Mouse (Mus musculus) fibroblast of lung, adult 2 months (primary cell): Measurements from ENCODE around the gene Arrdc2.

ENCODE experiments used
- DNase-seq: peaks from one replicate; pipeline ENCODE4 v3.0.0-alpha.2; 2011; ENCODE audit warnings: low read depth

Arrdc2 gene

DNA sequence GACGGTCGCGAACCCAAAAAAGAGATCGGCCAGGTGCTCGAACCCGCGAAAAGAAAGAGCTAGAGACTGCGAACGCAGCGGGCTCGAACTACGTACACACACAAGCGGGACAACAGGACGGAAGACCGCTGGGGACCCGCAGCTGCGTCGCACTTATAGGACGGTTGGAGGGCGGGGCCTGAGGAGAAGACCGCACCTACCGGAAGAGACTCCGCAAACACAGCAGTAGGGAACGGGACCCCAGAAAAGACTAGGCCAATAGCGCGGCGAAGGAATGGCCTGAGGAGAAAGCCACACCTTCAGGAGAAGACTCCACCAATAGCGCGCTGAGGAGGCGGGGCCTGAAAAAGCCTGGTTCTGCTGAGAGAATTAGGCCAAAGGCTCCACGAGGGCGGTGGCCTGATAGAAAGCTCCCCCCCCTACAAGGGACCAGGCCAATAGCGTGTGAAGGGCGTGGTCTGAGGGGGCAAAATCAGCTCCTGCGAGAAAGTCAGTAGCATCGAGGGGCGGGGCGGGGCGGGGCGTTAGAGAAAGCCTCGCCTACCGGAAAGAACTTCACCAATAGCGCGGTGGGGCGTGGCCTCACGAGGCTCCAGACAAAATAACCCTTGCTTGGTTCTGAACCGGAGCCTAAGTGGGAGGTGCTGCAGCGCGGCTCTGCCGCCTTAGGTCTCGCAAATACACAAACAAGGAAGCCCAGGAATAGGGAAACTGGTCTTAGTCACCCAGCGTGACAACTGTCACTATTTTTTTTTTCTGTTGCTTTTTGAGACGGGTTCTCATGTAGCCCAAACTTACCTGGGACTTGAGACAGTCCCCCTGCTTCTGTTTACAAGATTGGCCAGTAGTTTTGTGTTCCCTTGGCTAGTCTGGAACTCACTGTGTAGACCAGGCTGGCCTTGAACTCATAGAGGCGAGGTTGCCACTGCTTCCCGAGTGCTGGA lies at the start of gene Arrdc2:
TSS of gene Arrdc2 (minus strand) at position 313 of the 944 bp plus-strand sequence.
- DNase-seq: peak; percentile 100

DNA sequence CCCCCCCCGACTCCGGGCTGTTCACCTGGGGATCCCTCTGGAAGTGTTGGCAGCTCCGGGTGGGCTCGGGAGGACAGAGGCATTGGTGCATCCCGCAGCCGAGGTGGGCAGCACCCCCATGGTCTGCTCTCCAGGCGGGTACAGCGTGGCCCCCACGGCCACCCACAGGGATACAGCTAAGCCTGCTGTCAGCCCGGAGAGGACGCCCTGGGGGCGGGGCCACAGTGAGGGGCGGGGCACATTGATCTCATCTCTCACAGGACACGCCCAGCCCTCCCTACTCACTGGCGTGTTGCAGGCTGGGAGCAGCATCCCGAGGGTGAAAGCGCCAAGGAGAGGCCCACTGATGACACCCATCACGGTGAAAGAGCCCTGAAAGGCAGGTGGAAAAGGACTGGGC lies 48.1 kb upstream of the Arrdc2 start:
- DNase-seq: no peak

DNA sequence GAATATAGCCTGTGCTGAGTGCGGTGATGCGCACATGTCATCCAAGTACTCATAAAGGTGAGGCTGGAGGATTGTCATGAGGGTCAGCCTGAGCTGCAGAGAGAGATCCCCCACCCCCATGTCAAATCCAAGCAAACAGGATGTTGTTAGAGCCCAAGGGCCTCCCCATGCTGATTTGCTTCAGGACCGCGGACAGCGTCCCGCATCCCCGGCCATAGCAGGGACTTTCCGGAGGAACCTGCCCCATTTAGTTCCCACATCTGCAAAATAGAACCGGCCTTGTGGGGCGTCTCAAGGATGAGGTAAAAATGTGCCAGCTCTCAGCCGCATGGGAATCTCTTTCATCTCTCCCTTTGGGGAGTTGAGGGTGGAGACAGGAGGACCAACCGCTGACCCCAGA lies 46.1 kb upstream of the Arrdc2 start:
- DNase-seq: no peak

DNA sequence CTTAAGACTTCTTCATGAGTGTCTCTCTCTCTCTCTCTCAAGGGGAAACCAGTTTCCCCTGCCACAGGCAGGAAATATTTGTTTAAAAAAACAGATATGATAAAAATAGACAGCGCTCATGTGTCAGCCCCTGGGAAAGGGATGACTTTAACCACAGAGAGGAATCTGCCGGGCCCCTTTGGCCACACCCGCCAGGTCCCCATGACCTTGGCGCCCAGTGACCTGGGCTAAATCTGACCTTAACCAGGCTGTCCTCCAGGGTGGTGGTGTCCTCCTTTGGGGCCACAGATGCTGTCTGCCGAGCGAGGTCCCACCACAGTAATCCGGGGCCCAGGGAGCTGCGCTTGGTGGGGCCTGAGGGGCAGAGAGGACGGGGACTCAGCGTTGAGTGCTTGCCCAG lies 45.2 kb upstream of the Arrdc2 start:
- DNase-seq: no peak

DNA sequence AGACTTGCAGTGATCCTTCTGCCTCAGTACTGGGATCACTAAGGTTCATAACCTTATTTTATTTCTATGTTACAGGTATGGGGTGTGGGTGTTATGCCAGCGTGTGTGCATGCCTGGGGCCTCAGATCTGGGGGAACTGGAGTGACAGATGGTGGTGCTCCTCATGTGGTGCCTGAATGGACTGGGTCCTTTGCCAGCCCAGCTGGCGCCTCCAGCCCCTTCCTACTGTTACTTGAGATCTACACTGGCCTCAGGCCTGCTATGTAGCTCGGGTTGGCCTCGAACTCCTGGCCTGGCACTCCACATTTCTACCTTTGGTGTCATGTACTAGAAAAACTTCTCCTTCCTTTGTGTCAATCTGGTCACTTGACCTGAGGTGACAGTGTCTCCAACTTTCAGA lies 44.7 kb upstream of the Arrdc2 start:
- DNase-seq: no peak

DNA sequence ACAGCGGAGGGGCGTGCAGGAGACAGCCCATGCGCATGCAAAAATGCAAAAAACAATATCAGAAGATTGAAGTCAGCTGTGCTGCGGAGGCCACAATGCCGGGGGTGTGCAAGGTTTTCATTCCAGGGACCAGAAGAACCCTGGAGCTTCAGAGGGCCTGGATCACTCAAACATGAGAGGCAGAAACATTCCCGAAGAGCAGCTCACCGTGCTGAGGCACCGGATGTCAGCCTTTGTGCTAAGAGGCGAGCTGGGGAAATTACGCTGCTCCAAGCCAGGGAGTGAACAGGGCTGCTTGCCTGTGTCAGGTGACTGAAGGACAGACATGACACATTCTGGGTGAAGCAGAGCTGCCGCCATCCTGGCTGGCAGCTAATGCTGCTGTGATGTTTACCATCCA lies 41.0 kb upstream of the Arrdc2 start:
- DNase-seq: no peak

DNA sequence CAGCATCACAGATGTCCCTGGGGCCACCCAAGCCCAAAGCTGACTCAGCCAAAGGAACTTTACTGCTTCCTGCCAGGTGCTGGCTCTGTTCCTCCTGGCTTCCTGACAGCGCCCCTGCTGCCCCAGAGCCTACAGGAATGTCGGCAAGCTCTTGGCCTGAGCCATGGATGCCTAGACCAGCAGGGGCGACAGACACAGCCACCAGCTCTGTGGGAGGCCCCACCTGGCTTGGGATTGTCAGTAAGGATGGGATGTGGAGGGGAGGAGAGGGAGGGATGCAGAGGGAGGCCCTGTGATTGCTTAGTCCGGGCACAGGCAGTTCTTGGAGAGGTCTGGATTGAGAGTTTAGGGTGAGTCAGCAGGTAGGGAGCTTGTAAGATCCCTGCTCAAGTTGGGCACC lies 40.6 kb upstream of the Arrdc2 start:
- no peak for DNase-seq

DNA sequence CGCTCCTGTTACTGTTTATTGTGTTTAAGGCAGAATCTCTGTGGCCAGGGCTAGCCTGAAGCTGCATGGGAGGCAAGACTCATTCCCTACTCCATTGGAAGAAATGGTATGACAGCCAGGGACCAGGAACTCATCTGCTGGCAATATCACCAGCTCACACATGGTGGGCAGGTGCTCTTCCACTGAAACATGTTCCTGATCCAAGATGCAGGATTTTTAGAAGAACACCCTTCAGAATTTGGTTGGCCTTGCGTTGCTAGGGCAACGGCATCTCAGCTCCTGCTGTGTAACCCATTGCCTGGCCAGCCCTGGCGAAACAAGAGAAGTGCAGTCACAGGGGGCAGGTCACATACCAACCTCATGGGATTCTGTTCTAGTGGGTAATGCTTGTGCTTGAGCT lies 40.0 kb upstream of the Arrdc2 start:
- no peak for DNase-seq

DNA sequence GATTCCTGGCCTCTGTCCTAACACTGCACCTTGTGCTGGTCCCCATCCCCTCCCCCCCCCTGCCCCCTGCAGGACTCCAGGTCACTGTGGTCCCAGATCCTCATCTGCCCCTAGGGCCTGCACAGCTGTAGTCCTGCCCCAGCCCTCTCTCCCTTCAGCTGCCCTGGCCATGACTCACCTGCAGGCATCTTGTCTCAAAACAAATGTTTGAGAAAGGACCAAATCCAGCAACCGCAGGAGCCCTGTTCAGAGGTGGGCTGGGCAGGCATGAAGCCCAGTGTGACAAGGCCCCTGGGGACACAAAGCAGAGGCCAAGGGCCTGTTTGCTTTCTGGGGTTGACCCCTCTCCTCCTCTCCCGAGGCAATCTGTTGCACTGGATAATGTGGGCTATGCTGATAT lies 38.7 kb upstream of the Arrdc2 start:
- DNase-seq: no peak

DNA sequence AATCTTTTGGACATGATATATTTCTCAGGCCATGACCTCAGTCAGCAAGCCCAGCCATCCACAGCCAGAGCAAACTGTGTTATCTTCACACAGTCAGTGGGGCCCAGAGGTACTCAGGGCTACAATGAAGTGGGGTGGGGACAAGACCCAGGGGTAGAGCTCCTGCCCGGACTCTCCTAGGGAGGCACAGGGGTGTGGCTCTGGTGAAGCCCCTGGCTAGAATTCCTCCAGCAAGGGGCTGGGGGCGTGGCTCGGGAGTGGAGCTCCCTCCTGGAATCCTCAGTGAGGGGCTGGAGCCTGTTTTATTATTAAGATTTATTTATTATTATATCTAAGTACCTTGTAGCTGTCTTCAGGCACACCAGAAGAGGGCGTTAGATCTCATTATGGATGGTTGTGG lies 36.9 kb upstream of the Arrdc2 start:
- DNase-seq: no peak

DNA sequence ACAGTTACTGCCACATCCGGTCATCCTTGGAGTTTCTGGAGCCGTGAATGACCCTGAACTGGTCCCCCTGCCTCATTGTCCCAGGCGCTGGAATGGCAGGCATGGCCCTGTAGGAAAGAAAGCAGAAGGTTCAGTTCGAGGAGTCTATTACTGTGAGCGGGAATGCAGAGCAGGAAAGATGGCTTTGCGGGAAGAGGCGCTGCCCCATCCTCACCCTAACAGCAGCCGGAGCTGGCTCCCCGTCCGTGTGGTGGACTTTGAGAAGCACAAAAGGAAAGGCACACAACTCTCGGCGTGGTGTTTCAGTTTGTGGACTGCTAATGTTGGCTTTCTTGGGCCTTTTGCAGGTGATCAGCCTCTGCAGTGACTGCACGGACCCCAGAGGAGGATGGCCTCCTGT lies 34.9 kb upstream of the Arrdc2 start:
- DNase-seq: no peak

DNA sequence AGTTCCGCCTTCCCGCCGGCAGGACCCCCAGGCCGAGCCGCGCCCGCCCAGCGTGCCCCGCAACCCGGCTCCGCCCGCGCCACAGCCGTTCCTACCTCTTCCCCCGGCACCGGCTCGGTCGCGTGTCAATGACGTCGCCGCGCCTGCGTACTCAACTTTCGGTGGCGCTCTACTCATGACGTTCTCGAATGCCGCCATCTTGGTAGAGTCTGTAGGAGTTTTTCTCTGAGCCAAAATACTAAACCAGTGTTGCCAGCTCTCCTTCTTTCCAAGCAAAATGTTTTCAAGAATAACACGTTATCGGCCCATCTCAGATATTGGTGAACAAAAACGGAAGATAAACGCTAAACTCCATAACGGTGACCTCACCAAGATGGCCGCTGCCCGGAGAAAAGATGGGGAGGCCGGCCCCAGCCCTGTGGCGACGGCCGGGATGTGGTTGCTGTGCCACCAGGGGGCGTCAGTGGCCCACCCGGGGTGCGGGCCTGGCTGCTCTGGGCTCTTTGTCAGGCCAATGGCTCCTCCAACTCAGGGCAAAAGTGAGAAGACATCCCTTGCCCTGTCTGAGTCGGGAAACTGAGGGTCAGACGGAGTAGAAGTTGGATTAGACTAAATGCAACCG lies 34.0 kb upstream of the Arrdc2 start, which contains the start of gene Ccdc124:
TSS of gene Ccdc124 (minus strand) at position 572 of the 622 bp plus-strand sequence.
- peak; percentile 82 for DNase-seq

DNA sequence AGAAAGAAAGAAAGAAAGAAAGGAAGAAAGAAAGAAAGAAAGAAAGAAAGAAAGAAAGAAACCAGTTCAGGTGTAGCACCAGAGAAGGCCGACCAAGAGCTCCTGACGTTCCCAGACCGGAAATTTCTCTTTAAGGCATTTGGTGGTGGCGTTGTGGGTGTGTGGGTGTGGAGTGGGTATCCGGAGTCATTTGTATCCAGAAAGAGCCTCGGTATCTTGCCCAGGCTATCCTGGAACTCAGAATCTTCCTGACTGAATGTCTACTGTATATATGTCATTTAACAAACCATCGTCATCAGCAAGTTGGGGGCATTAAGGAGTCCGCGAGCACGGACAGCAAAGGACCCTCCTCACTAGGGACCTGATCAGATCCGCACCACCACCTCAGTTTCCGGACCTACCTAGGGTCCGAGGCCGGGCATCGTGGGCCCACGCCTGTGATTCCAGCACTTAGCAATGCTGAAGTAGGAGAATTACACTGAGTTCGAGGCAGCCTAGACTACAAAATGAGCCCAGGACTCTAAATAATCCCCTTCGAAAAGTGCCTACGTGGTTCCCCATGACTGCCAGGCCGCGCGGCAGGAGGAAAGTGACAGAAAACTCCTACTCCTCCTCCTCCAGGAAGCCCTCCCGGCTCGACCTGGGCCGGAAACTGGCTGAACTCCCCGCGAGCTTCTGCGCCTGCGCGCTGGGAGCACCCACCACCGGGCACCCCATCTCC lies 33.3 kb upstream of the Arrdc2 start:
- DNase-seq: no peak

DNA sequence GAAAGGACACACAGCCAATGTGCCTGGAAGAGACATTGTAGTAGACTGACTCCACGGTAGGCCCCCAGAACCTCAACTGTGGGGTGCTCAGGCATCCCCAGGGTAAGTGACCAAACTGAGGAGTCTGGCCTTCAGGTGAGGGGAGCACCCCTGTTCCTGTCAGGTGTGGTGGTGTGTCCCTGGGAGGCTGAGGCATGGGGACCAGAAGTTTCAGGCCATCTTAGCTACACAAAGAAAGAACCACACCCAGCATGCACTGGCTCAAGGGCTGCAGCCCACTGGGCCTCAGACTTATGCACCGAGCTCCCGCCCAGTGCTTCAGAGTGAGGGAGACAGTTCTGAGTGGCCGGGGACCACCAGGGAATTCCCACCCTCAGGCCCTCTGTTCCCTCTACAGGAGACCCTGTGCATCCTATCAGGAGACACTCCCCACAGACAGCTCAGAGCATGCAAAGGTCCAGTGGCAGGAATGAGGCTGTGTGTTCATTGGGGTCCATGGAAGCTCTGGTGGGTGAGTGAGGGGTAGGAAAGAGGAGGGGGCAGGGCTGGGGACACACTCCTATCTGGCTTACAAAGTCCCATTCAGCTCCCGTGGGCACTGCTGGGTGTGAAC lies 31.8 kb upstream of the Arrdc2 start:
- DNase-seq: no peak

DNA sequence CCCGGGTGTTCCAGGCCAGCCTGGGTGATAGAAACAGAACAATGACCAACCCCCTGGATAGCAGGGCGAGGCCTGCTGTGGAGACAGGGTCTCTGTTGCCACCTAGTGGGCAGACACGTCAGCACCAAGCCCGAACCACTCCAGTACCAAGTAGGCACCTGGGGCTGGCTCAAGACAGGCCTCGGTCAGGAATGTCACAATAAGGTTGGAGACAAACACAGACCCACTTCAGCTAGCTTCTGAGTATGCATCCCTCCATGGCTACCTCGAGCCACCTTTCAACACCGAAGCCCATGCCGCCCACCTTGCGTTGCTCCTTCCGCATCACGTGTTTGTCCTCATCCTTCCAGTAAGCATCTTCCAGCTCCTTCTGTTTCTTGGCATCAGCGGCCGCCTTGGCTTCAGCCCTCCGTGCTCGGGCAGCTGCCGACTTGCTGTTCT lies 30.1 kb upstream of the Arrdc2 start:
- no peak for DNase-seq

DNA sequence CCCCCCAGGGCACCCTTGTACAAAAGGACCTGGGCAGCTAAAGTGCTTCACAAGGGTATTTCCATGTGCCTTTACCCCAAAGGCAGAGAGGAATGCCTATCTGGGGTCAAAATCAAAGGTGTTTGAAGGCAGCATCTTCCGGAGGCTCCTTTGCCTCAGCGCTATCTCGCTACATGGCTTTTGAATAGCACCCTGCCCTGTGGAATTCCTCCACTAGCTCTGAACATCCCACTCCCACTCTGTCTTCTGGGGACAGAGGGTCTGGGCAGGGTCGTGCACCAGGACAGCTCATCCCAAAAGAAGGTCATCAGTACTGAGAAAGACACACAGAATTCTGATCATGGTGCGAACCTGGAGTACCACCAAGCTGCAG lies 29.7 kb upstream of the Arrdc2 start:
- no peak for DNase-seq

DNA sequence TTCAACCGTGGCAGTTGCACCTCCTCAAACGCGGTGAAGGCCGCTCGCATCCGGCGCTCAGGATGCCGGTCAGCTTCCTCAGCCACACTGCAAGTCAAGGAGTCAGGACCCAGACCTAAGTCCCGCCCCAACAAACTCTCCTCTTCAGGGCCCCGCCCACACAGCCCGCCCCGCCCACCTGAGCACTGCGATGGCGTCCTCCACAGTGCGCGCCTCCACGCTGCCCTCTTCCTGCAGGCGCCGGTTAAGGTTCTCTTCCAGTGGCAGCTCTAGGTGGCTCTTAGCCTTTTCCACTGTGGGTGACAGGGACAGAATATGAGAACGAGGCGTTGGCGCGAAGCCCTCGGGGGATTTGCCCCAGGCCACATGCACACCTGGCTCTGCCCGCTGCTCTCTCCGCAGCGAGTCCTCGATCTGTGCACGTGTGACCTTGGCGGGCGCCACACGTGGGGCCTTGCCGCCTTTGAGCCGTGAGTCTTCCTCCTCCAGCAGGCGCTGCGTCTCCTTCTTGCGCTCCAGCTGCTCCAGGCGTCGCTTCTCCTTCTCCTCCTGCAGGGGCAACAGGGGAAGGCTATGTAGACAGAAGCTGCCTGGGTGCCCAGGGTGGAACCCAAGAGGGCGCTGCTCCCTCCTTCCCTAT lies 29.2 kb upstream of the Arrdc2 start:
- DNase-seq: no peak

DNA sequence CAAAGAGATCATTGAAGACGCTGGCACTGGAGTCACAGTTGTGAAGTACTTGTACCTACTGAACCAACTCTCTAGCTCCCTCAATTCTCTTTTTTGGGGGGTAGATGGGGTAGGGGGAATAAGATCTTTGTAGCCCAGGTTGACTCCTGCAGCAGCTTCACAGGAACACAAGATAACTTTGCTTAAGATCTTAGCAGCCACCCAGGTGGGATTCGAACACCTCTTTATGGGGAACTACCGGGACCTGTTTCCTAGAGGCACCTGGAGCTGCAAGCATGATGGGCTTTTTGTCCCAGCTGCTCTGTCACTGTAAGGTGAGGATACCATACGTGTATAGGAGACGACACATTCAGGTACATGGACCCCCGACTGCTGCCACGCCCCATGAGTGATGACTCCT lies 27.0 kb upstream of the Arrdc2 start:
- DNase-seq: no peak

DNA sequence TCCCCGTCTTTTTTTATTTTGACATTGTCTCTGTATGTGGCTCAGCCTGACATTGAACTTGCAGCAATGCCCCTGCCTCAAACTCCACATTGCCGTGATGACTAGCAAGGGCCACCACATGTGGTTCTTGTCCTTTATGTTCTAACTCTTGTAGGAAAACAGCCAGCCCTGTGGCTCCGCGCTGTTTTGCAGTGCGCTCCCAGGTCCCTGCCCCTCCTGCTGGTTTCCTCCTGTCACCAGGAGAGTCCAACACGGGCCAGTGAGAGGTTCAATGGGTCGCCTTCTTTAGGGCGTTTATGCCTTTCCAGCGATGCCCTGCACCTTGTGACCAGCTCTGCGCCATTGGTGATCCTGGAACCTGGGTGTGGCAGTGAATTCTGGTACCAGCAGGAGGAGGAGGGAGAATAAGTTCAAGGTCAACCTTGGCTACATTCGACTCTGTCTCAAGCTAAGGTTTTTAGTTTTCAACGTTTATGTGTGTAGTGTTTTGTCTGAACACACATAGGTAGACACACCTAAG lies 26.5 kb upstream of the Arrdc2 start:
- DNase-seq: no peak

DNA sequence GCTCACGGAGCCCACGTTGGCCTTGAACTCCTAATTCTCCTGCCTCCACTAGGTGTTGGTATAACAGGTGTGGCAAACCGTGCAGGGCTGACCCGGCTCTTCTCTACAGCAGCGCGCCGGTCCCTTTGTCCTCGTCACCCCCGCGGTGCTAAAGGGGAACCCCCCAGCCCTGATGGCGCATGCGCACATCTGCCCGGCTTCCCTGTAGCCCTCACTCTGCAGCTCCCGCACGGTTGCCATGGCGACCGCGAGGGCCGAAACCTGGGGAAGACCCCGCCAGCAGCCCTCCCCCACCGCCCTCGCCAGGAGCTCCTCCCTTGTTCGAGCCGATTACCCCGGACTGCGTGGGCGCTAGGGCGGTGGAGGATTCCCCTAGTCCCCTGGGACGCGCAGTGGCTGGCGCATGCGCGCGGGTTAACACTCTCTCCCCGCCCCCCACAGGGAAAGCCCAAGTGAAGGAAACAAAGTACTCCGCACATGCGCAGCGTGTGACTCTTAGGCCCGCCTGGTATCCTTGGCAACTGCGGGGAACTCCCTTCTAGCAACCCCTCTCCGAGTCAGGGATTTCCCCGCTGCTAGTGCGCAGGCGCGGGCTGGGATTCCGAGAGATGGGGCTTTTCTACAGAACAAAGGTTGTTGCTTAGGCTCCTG lies 26.0 kb upstream of the Arrdc2 start:
- DNase-seq: peak; percentile 98

DNA sequence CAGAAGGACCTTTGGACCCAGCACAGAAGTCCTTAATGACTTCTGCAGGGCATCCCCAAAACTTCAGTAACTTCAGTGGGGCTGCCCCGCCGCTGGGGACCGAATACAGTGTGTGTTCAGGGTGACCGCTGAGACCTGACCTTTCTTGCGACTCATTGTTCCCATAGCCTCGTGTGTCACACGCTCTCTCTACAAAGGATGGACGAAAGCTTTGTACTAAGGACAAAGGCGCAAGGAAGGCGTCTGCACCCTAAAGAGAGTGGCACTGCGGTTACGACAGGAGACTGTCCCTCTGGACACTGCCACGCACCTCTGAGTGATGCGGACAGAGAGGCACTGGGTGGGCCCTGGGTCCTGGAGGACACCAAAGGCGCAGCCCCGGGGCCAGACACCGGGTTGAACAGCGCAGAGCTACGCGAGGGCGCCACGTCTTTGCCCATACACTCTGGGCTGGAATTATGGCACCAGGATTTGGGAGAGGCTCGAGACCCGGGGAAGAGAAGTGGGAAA lies 25.2 kb upstream of the Arrdc2 start:
- no peak for DNase-seq
